Mouse (Mus musculus): ENCODE data around the gene Mipep.
A peak's percentile ranks its signal among the peaks of the same experiment; 100 is the strongest.

Mipep gene

DNA sequence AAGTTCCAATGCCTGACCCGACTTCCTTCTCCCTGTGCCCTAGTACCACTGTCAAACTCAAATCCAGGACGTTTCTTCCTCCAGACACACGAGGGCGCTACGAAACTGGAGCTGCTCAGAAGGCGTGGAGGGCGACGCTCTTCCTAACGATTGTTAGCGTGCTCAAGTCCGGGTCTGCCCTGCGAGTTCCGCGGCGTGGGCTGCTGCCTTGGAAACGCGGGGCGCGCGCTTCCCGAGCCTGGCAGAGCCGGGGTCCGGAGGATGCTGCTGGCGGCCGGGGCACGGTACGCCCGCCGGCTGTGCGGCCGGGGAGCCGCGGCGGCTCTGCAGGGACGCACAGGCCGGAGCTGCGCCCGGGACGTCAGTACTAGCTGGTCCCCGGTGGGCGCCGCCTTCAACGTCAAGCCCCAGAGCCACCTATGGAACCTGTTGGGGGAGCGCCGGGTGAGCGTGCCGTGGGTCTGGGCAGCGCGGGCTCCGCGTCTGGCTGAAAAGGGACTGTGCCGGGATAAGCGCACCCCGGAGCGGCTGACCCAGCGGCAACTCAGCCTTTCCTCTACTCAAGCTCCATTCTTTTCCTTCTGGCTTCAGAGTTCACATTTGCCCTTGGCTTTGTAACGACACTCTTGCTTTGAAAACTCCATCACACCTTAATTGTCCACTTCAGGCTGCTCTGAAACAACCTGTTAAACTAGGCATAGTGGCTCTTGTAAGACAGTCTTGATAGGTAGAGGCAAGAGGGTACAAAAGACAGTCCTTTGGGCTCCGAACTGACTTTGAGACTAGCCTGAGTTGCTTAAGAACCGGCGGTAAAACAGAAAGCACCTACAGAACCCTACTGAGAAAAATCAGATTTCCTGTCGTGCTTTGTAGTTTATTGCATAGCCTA is at the start of gene Mipep:
Gene Mipep (plus strand): TSS at position 147 of the 889 bp plus-strand sequence.
- peak; percentile 76 to 79 for DNase-seq (ENCODE audit: low spot score in 2 of 2)

DNA sequence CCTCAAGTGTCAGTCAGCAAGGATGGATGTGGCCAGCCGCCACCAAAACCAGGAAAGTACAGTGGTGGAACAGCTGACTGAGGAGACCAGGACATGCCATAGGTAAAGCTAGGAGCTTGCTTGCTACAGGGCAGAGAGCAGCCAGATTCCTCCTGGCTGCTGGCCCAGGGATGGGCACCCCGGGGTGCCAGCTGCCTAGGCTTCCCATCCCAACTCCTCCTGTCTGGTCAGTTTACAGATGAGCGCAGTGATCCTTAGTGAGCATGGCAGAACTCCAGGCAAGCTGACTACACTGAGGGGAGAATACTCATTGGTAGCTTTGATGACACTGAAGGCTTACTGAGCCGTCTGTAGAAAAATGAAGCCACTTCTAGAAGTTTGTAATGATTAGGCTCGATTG is 49.2 kb upstream of the Mipep start:
- DNase-seq (ENCODE audit: low spot score in 2 of 2), result no peak

GRCm38 (mm10) chr14:60735848-60736547 is 48.4 kb upstream of the Mipep start:
- no peak for DNase-seq (ENCODE audit: low spot score in 2 of 2)

- peak in 1 of 2 experiments; percentile 32 for DNase-seq (ENCODE audit: low spot score in 2 of 2)
Measured at GRCm38 (mm10) chr14:60736591-60737192, 47.7 kb upstream of the Mipep start.

DNA sequence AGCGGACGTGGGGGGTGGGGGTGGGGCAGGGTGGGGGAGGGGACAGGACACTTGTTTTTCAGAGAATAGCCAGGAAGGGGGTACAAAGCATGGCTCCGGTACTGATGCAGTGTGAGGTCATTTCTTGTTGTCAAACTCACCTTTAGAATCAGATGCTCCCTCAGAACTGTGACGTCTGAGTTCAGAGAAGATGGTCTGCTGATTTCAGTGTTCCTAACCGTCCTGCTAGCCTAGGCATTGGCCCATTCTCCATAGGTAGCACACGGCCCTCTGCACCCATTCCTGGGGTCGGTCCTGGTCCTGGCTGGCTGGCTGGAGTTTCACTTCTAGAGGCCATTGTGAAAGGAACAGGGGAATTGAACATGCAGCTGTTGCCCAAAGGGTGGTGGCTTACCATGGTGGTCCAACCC is 47.2 kb upstream of the Mipep start:
- DNase-seq (ENCODE audit: low spot score in 2 of 2), result no peak

DNA sequence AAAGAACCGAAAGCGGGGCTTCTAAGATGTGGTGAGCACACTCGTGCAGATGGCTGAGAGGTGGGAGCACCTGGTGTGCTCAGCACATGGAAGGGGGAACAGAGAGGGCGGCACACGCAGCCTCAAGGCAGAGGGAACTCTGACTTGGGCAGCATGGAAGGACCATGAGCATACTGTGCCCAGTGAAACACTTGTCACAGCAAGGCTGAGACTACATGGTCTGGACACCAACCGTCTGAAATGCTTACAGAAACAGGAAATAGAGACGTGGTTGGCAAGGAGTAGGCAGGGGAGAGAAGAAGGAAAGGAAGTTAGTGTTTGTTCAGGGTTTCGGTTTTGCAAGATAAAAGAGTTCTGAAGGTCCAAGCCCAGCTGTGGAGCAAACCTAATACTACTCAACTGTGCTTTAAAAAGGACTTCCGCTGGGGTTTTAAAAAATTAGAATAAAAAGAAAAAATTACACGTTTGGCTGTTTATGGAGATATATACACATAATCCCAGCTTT is 45.9 kb upstream of the Mipep start:
- DNase-seq (ENCODE audit: low spot score in 2 of 2), result no peak

- DNase-seq (ENCODE audit: low spot score in 2 of 2), result no peak
Measured at GRCm38 (mm10) chr14:60739155-60739554, 45.2 kb upstream of the Mipep start.

DNA sequence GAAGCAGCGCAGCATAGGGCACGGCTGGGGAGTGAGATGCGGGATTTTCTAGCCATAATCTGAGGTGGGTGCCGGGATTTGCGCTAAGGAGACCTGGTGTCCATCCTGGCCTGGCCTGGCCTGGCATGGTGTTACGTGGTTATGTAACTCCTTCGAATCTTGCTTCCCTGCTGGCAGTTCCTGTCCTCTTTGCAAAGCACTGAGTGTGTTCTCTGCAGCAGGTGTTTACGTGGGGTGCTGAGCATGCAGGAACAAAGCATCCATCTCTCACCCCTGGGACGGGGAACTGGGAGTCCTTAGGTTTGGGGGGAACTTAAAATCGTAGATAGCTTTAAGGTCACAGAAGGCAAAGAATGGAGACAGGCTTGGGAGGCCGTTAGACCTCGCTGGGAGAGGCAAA is 44.8 kb upstream of the Mipep start:
- no peak for DNase-seq (ENCODE audit: low spot score in 2 of 2)

DNA sequence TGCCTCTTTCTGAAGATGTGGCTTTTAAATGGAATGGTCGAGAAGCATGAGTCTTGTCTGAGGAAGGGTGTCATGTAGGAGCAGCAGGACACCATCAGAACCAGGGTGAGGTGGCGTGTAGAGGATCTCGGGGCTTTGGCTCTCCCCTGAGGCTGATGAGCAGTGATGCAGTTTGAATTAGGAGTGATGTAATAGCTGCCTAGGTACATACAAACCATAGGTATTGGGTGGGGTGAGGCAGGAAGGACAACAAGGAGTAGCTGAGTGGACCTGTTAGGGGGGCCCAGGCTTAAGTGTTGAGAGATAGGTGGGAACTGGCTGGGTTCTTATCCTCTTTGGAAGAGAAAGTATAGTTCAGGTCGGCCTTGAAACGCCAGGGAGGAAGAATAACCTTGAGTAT is 43.9 kb upstream of the Mipep start:
- DNase-seq (ENCODE audit: low spot score in 2 of 2), result no peak

DNA sequence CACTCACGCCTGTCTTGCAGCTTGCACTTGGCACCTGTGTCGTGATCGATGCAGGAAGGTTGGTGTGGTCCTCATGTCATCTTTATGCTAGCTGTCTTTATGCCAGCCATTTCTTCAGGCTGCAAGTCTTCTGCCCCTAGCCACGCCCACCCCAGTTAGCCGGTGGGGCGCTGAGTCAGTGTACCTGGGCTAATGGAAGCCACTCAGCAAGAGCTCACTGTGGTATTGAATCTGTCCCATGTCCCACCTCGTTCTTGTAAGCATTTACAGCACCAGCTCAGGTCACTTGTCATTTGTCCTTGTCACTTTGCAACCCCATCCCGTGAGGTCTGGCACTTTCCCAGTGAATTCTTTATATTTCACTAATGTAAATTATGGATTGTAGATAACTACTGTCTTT is 43.3 kb upstream of the Mipep start:
- no peak for DNase-seq (ENCODE audit: low spot score in 2 of 2)

DNA sequence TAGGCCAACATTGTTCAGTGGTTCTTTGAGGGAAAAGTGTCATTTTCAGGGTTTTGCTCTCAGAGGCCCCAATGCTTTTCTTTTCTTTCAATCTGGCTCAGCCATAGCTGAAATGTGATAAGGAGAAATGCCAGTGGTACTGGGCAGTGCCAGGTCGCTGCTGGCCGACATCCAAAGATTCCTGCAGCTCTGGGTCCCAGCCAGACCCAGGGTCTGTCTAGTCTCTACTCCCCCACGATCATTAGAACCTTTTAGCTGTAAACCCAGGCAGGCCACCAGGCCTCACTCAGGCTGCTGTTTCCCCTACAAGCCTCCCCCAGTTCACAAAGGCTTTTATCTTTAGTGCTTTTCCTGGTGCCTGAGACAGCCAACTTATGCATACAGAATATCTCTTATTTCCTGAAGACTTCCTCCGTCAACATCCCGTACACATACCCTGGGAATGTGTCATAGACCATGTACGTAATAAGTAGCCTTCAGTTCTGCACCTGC is 42.8 kb upstream of the Mipep start:
- DNase-seq (ENCODE audit: low spot score in 2 of 2), result peak in 1 of 2 experiments; percentile 62

DNA sequence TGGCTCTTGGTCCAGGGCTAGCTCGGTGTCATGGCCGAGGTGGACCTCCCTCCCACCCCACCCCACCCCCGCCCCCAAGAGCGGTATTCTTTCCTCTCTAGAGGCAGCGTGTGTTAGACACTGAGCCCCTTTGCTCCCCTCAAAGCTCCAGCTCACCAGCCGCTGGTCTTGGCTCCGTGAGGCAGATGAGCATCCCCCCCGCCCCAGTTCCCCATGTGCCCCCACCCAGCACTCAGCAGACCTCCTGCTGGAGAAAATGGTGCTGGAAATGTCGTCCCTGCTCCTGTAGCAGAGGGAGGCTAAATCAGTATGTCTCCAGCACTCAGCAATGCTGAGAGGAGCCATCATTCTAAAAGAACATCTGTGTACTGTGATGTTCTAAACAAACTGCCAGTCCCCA is 40.7 kb upstream of the Mipep start:
- no peak for DNase-seq (ENCODE audit: low spot score in 2 of 2)

DNA sequence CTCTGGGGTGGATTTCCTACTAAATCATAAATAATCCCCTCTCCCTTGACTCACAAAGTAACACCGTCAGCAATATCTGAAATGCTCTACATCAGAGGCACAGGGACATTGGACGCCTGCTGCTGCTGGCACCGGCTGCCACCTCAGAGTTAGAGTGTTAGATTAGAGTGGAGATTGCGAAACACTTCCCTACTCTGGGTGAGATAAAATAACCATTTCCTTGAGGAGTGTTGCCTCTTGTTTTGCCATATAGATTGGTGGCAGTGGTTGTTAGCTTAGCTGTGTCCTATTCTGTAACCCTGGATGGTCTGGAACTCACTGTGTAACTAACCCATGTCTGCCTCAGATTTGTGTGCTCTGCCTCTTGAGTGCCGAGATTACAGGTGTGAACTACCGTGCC is 39.2 kb upstream of the Mipep start:
- no peak for DNase-seq (ENCODE audit: low spot score in 2 of 2)

DNA sequence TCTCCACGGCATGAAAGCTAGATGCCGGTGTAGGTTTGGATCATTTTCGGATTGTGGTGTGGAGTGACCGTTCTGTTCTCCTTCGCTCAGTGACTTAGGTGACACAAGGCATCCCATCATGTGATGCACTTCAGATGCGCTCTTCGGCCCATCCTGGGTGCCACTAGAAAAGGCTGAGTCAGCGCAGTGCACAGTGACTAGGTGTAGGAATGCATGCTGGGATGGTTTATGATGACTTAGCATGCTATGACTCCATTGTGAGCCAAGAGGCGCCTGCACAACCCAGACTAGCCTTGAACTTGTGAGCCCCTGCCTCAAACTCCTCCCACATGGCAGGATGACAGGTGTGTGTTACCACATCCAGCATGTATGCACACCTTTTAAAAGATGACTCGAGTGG is 38.2 kb upstream of the Mipep start:
- DNase-seq (ENCODE audit: low spot score in 2 of 2), result no peak

DNA sequence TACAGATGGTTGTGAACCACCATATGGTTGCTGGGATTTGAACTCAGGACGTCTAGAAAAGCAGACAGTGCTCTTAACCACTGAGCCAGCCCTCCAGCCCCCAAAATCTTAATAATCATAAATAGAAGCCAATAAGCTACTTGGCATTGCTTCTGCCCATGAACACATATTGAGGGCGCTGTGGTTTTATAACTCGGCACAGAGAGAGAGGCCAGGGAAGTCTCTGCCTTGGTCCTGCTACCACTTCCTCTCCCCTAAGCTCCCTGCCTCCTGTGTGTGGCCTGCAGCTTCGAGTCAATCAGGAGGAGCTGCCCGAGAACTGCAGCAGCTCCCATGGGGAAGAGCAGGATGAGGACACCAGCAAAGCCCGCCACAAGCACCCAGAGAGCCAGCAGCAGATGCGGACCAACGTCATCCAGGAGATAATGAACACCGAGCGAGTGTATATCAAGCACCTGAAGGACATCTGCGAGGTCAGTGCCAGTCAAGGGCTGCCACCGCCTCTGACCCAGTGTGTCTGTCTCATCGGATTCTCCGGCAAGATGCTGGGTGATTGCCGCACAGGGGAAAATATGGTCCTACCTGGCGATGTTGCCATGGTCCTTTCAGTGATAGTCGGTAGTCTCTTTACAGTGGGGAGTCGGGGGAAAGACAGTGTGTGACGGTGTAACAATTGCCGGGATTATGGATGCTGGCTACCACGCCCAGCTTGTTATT is 37.1 kb upstream of the Mipep start:
- DNase-seq (ENCODE audit: low spot score in 2 of 2), result no peak

DNA sequence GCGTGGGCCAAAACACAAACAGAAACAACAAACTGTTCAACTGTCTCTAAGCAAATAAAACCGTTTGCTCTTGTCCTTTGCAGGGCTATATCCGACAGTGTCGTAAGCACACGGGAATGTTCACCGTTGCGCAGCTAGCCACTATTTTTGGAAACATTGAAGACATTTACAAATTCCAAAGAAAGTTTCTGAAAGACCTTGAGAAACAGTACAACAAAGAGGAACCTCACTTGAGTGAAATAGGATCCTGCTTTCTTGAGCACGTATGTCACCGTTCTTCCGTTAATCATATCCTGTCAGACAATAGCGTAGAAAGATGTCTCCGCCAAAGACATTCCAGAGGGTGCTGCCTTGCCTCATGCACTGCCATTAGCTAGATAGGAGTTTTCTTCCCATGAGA is 34.5 kb upstream of the Mipep start:
- no peak for DNase-seq (ENCODE audit: low spot score in 2 of 2)

DNA sequence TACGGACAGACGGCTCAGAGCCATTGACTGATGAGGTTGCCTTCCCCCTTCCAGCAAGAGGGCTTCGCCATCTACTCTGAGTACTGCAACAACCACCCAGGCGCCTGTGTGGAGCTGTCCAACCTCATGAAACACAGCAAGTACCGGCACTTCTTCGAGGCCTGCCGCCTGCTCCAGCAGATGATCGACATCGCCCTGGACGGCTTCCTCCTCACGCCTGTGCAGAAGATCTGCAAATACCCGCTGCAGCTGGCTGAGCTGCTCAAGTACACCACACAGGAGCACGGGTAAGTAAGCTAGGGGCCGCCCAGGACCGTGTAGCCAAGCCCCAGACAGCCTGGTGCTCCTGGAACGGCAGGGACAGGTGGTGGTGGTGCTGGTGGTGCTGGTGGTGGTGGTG is 32.8 kb upstream of the Mipep start:
- no peak for DNase-seq (ENCODE audit: low spot score in 2 of 2)

GRCm38 (mm10) chr14:60752892-60753800 is 31.2 kb upstream of the Mipep start:
- DNase-seq (ENCODE audit: low spot score in 2 of 2), result no peak

- no peak for DNase-seq (ENCODE audit: low spot score in 2 of 2)
Measured at GRCm38 (mm10) chr14:60753801-60754126, 30.6 kb upstream of the Mipep start.

GRCm38 (mm10) chr14:60754656-60755055 is 29.7 kb upstream of the Mipep start:
- DNase-seq (ENCODE audit: low spot score in 2 of 2), result no peak

- peak in 1 of 2 experiments; percentile 47 for DNase-seq (ENCODE audit: low spot score in 2 of 2)
Measured at GRCm38 (mm10) chr14:60756271-60756670, 28.1 kb upstream of the Mipep start.

Measured in urinary bladder, postnatal 4 days (tissue).